Mouse (Mus musculus) T-helper 2 cell (primary cell): ENCODE measurements around the gene Mrgprd.

Experiments used
- in situ Hi-C: fragments of 300-600 bp; cut with MboI, MseI; formaldehyde crosslinking; loops from one replicate; pipeline ENCODE4 v1.15.1; 2025; ENCODE audit warnings: high pct_unique_total_duplicates

Gene Mrgprd

GRCm38 (mm10) chr7:145314785-145315411 lies at the start of gene Mrgprd:
Mrgprd (plus strand) TSS chr7:145314835.
- in situ Hi-C loops, result no loop called here

DNA sequence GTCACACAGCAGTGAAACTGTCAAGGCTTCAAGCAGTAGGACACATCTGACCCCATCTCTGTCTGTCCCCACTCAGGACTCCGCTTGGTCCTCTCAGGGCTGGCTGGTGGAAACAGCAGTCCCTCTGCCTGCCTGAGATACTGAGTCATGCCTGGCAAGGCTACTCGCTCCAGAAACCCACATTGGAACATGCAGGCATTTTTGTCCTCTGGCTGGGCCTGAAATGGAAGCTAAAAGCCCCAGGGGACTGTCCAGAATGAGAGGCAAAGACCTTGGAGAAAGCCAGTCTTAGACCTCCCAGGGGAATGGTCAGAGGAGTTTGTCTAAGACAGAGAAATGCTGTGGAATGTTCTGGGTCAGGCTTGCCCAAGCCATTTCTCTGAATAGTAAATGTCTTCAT lies 48.6 kb upstream of the Mrgprd start:
- in situ Hi-C loops, result no loop called here

GRCm38 (mm10) chr7:145268890-145269289 lies 45.7 kb upstream of the Mrgprd start:
- in situ Hi-C loops, result no loop called here

GRCm38 (mm10) chr7:145270955-145271354 lies 43.7 kb upstream of the Mrgprd start:
- in situ Hi-C loops, result no loop called here

- in situ Hi-C loops, result no loop called here
Measured at GRCm38 (mm10) chr7:145275488-145275887, 39.1 kb upstream of the Mrgprd start.

GRCm38 (mm10) chr7:145281396-145281795 lies 33.2 kb upstream of the Mrgprd start:
- in situ Hi-C loops, result no loop called here

- in situ Hi-C loops, result no loop called here
Measured at GRCm38 (mm10) chr7:145283041-145283440, 31.6 kb upstream of the Mrgprd start.

DNA sequence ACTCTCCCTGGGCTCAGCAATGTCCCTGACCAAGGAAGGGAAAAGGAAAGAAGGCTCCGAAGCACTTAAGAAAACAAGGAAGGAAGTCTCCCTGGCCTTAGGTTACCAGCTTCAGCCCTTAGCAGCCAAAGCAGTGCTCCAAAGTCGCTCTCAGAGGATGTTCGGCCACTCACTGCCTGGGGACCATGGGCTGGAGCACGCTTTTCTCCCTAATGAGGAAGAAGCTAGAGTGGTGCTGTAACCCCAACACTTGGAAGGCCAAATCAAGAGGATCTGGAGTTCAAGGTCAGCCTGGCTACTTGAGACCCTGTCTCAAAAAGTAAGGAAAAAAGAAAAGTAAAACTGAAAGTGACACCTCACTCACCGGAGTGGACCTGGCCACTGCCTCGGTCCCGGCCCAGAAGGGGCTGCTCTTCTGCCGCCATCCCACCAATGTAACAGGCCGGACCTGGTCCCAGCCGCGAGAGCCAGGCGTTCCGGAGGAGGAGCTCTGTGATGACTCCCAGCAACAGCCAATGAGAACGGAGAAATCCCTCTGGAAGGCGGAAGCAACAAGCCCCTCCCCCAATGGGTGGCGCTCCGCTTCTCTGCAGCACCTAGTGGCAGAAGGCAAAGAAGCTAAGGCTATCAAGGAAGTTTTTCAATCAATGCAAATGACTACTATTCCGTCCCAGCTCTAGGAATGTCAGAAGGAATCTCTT lies 31.0 kb upstream of the Mrgprd start, which contains the start of gene Tpcn2:
Gene Tpcn2 (minus strand): TSS at position 525 of the 701 bp plus-strand sequence.
- in situ Hi-C loops, result no loop called here

- in situ Hi-C loops, result no loop called here
Measured at GRCm38 (mm10) chr7:145284293-145284692, 30.3 kb upstream of the Mrgprd start.

DNA sequence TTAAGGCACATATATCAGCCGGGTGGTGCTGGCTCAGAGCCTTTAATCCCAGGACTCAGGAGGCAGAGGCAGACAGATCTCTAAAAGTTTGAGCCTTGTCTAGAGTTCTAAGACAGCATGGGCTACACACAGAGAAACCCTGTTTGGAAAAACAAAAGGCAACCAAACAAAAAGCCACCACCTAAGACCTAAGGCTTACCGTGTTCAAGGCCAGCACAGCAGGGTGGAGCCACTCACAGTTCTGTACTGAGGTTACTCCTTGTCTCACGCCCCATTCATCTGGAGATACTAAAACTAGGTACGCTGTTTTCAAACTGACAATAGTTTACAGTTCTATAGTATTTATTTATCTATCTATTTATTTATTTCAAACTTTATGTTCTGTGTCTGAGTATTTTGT lies 29.2 kb upstream of the Mrgprd start:
- in situ Hi-C loops, result no loop called here

GRCm38 (mm10) chr7:145287410-145287809 lies 27.2 kb upstream of the Mrgprd start:
- in situ Hi-C loops, result no loop called here

GRCm38 (mm10) chr7:145289302-145289701 lies 25.3 kb upstream of the Mrgprd start:
- in situ Hi-C loops, result no loop called here

GRCm38 (mm10) chr7:145291847-145292246 lies 22.8 kb upstream of the Mrgprd start:
- in situ Hi-C loops, result no loop called here

DNA sequence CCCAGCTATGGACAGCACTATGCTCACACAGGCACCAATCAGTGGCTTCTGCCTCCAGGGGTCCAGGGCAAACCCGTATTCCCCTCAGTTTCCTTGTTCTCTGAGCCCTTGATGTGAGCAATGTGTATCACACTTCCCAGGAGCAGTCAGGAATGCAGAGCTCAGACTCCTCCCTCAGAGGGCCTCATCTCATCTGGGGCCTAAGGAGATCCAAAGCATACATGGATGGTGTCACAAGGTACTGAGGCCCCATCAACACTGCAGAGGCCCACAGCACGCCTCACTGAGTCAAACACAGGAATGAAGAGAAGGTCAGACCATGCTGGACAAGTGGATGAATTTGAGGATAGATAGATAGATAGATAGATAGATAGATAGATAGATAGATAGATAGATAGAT lies 21.9 kb upstream of the Mrgprd start:
- in situ Hi-C loops, result no loop called here

DNA sequence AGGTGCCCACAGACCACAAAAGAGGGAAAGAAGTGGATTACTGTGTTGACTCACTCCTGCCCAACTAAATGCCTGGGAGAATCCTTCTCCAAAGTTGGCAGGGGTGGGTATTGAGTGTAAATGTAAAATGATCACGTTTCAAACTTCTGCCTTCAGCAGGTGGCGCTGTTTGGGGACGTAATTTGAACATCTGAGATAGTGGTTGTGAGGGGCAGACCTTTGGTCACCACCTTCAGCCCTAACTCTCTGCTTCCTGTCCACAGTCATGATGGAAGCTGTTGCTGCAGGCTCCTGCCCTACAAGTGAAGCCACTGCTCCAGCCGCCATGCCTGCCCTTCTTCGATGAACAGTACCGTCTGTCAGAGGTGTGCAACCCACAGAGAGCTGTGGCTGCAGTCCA lies 20.8 kb upstream of the Mrgprd start:
- in situ Hi-C loops, result no loop called here

GRCm38 (mm10) chr7:145298666-145299490 lies 15.8 kb upstream of the Mrgprd start:
- in situ Hi-C loops, result no loop called here

DNA sequence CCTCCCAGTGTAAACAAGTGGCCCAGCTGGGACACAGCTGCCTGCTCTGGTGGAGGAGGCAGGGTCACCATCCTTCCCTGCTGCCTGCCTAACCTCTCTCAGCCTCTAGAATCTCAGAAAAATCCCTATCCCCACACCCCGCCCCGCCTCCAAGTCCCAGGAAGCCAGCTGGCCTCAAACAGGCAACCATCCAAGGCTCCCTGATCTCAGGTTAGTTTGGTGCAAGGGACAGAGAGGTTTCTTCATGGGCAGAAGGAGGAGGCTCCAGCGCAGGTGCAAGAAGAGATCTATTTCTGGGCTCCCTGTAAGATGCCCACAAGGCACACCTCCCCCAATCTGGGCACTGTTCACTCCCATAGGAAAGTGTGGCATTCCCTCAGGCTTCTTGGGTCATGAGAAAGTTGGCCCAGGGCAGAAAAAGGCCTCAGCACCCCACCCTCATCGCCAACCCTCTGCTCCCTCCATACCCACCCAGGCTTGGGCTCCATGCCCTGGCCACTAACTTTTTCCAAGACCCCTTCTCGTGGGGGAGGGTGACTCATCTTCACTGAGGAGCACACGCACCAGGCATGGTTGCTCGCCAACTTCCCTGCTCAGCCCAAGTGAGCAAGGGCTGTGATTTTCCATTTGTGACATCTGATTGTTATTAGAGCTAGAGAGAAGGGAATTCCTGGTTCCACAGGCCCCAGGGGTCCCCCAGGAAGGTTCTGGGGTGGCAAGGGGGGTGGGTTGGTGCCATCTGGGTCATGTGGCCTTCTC lies 14.9 kb upstream of the Mrgprd start:
- in situ Hi-C loops, result no loop called here

DNA sequence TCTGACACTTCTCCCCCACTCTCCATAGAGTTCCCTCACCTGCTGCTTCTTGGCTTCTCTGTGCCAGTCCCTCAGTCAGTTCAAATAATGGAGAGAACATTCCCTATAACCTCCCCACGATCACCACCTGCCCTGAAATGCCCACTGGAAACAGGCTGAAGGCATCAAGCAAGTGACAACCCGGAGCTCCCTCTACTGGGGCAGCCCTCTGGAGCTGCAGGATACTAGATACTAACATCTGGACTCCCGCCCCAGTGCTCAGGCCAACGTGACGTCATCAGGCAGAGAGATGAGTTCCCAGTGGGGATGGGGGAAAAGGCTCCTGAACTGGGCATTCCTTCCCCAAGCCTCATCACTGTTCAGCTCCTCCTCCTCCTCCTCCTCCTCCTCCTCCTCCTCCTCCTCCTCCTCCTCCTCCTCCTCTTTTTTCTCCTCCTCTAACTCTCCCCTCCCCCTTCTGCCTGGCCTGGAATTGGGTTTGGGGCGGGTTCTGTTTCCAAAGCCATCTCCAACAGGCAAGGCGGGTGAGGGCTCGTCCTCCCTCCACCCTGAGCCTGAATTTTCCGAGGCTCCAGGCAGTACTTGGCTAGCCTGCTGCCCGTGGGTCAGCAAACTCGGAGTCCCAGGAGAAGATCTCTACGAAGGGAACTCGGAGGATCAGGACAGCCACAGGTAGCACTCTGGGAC lies 14.2 kb upstream of the Mrgprd start, which contains the start of gene Mrgprf:
Gene Mrgprf (plus strand): TSS at position 508 of the 687 bp plus-strand sequence.
- in situ Hi-C loops, result no loop called here

DNA sequence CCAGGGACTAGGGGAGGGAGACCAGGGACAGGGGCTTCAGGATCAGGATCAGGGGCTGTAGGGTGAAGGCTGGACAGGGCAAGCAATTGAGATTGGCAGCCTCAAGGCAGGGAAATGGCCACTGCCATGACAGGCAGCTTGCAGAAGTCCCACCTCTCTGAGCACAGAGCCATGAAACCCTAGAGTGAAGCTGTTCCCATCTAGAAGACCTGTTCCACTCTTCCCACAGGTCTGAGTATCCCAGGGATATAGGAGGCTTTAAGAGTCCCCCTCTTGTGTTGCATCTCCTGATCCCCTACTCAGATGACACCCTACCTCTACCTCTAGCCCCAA lies 13.7 kb upstream of the Mrgprd start:
- in situ Hi-C loops, result no loop called here

- in situ Hi-C loops, result no loop called here
Measured at GRCm38 (mm10) chr7:145301341-145302005, 13.2 kb upstream of the Mrgprd start.
